Mouse (Mus musculus) kidney, postnatal 25 days (tissue): ENCODE measurements at regions not wholly inside any gene's neighbourhood (a gene's known extent, or its start where the extent isn't known, plus 50 kb on each side); places are given as distances from the start of the nearest gene placed in this dataset.

Source experiments
- DNase-seq, 2 experiments: peaks; one replicate each; pipeline ENCODE4 v3.0.0; 2021; ENCODE audit warnings: mixed read lengths in 2 of 2

- no peak for DNase-seq
Measured at GRCm38 (mm10) chr12:98337644-98338043, 69.2 kb downstream of the Gpr65 start.

DNA sequence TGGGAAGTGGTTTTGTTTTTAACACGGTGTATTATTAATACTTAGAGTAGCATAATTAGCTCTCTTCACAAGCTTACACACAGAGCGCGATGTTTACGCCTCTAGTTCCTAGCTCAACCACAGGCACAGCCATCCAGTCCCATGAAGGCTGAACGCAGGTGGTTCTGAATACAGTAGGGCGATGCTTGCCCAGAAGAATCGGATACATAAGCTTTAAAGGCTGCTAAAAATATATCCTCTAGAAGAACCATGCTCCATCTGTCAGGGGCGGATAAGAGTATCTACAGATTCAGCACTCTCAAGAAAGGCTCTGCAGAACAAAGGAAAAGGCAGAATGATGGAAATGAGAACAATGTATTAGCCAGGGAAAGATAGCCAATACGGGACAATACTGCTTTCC lies 71.1 kb downstream of the Gpr65 start:
- DNase-seq: no peak

DNA sequence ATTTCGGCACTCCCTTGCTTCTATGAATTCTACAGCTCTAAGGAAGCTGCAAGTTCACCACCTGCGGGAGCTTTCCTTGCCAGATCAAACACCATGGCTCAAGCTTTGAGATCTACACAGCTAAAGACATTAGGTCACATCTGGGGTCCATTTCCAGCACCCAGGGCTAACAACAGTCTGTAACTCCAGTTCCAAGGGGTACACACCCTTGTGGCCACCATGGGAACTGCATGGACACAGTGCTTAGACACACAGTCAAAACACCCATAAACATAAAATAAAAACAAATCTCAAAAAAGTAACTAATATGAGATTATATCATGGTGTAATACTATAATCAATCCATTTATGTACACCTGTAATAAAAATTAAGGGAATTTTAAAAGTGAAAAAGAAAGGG lies 73.7 kb downstream of the Gpr65 start:
- DNase-seq: peak in 1 of 2 experiments; percentile 49

DNA sequence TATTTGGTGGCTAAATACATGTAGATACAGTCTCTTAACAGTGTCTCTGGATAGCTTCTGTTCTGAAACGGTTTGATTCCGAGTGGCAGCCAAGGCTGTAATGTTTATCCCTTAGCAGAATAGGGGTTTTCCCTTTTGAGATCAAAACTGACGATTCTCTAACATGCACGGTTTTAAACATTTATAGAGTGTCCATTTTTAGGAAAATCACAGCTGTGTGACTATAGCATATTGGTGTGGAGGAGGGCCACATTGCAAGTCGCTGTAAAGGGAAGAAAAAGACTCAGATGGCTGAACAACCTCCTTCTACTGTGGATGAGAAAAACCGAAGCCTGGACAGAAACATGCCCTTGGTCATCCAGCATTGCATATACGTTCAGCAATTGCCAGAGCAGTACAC lies 75.2 kb downstream of the Gpr65 start:
- DNase-seq: no peak

GRCm38 (mm10) chr12:98347056-98347455 lies 78.6 kb downstream of the Gpr65 start:
- DNase-seq: no peak

DNA sequence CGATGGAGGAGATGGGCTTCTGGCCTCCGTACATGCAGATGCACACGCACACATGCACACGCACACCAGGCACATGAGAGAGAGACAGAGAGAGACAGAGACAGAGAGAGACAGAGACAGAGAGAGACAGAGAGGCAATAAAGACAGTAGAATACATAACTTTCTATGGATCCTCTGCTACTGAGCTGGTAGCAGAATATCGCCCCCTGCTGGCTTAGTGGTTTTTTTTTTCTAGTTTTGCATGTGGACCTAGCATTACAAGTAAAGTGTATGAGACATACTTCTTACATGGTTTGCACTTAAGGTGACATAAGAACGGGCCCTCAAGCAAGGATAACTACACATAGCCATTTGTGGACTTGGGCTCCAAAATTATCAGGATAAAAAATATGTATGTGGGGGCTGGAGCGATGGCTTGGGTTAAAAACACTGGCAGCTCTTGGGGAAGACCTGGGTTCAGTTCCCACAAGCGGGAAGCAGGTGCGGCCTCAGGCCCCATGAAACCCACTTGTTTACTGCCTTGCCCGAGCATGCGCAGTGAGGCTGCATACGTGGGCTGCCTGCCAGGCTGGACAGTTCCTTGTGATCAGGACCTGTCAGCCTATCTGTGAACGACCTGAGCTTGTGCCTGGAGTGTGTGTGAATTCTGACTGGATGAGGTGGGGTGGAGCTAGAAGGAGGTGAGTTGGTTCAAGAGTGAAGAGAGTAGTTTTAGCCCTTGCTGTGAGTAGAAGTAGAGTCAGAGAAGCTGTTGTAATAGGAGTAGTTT lies 79.3 kb downstream of the Gpr65 start:
- DNase-seq: peak in 1 of 2 experiments; percentile 64

DNA sequence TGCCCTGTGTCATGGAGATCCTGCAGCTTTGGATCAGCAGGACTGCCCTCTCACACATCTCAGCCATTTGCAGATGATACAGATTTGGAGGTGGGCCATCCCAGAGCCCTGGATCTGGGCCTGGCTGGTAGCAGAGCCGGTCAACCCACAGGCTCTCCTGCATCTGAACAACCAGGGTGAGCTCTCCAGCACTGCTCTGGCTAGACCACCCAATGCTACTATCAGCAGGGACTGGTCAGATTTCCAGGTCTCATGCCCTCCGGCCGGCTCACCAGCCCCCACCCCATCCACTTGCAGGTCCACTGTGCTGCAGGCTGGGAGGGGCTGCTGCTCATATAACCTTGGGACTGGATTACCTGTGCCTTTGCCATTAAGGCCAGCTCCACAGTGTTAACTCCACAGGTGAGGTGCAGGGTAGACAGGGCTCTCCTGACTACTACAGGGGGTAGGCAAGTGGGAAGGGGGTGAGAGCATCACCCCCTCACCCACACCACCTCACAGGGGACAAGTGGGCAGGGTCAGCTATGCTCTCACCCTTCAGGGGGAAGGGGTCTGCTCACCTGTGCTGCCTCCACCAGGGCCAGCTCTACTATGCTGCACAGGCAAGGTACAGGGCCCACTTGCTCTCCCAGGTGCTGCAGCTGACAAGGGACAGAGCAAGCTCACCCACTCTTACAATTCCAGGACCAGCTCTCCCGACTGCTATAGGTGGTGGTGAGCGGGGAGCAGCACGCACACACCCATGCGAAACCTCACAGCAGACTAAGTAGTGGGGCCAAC lies 81.6 kb downstream of the Gpr65 start:
- DNase-seq: no peak

DNA sequence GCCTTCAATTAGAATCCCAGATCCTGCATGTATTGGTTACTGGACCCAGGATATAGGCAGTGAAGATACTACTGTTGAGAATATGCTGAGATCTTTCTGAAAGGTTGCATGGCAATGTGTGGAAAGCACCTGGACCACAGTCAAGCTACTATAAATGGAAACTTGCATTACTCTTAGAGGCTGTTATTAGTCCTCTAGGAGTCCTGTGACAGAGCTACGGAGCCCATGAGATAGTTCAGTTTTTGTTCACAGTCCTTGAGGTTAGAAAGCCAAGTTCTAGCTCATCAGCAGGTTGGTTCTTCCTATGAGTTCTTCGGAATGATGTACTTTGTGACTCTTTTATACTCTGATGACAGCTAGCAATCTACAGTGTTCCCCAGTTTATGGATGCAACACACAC lies 84.0 kb downstream of the Gpr65 start:
- no peak for DNase-seq

- no peak for DNase-seq
Measured at GRCm38 (mm10) chr12:98354545-98354944, 86.1 kb downstream of the Gpr65 start.

GRCm38 (mm10) chr12:98367583-98367982 lies 99.1 kb downstream of the Gpr65 start:
- DNase-seq: no peak

- no peak for DNase-seq
Measured at GRCm38 (mm10) chr12:98370771-98371170, 102.3 kb downstream of the Gpr65 start.

DNA sequence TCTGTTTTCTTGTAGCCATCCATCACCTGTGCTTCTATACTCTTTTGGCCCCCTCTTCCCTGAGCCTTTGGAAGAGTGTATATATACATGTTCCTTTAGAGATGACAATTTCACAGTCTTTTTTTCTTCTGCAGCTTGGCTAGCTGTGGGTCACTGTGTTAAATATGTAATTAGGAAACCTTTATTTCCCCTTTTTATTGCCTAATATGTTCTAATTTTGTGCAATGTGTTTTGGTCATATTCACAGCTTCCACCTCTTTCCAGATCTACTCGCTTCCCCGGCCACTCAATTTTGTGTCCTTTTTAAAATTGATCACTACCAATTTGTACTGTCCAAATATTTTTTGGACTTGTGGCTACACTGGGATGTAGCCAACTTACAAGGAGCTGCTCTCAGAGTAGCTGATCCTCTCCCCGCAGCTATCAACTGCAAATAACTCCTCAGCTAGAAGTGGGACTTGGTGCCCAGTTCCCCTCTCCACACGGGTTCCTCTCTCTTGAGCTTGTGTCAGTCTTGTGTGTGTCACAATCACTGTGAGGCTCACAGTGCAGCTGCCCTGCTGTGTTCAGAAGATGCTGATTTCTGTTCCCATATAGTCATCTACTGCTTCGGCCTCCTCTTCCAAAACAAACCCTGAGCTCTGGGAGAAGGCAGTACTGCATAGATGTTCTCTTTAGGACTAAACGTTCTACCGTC lies 106.9 kb downstream of the Gpr65 start:
- no peak for DNase-seq
